Mouse (Mus musculus) MN1 (cell line): Measurements from ENCODE around the gene Nr0b1.

Experiments
- DNase-seq: peaks from one replicate; pipeline ENCODE4 v3.0.0-alpha.2; 2016; ENCODE audit warnings: low spot score

Nr0b1 gene

DNA sequence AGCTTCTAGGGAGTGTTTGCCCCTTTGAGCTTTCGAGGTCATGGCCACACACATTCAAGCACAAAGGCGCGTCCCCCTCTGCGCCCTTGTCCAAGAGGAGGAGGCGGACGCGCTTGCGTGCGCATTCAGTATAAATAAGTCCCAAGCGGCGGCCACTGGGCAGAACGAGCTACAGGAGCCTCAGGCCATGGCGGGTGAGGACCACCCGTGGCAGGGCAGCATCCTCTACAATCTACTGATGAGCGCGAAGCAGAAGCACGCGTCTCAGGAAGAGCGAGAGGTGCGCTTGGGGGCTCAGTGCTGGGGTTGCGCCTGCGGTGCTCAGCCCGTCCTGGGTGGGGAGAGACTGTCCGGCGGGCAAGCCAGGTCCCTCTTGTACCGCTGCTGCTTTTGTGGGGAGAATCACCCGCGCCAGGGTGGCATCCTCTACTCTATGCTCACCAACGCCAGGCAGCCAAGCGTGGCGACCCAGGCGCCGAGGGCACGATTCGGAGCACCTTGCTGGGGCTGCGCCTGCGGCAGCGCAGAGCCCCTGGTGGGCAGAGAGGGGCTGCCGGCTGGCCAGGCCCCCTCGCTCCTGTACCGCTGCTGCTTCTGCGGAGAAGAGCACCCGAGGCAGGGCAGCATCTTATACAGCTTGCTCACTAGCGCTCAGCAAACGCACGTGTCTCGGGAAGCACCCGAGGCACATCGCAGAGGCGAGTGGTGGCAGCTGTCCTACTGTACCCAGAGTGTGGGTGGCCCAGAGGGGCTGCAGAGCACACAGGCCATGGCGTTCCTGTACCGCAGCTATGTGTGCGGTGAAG is at the start of gene Nr0b1:
Gene Nr0b1, plus strand, starts transcription at position 151 of the 806 bp plus-strand sequence.
- no peak for DNase-seq

DNA sequence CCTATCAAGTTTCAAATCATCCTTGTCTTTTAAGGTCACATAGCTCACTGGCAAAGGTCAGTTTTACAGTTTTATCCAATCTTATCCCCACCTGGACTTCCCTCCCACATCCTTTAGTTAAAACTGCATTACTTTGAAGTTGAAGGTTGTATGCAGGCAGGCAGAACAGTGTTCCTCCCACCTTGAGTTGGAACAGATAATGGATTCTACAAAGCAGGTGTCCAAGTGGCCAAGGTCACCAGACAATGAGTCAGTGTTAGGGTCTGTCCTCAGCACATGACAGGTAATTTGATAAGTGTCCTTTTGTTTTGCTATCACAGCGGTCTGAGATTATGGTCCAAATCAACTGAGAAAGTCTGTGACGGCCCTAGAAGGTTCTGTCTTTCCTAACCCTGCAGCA is 4.3 kb upstream of the Nr0b1 start:
- no peak for DNase-seq

DNA sequence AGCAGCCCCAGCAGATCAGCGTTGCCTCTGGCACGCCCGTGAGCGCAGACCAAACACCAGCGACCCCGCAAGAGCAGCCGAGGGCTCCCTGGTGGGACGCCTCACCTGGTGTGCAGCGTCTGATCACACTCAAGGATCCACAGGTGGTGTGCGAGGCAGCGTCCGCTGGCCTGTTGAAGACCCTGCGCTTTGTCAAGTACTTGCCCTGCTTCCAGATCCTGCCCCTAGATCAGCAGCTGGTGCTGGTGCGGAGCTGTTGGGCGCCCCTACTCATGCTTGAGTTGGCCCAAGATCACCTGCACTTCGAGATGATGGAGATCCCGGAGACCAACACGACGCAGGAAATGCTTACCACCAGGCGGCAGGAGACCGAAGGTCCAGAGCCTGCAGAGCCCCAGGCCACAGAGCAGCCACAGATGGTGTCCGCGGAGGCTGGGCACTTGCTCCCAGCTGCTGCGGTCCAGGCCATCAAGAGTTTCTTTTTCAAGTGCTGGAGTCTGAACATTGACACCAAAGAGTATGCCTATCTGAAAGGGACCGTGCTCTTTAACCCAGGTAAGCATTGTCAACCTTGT is 943 bp downstream of the Nr0b1 start:
- no peak for DNase-seq

DNA sequence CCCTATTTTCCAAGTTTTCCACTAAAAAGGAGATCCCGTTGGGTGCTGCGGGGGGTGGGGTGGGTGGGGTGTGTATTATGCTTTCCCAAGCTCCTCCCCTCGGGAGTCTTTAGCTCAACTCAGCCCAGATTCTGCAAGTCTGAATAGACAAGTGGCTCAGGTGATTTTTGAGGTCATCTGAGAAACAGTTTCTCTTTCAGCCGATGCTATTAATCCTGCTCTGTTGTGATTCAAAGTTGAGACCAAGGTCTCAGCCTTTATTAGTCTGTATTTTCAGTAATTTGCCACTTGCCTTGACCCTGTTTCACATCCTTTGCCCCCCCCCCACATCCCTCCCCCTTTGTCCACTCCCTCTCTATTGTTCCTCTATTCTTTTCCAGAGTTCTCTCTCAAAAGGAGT is 1.8 kb downstream of the Nr0b1 start:
- no peak for DNase-seq

DNA sequence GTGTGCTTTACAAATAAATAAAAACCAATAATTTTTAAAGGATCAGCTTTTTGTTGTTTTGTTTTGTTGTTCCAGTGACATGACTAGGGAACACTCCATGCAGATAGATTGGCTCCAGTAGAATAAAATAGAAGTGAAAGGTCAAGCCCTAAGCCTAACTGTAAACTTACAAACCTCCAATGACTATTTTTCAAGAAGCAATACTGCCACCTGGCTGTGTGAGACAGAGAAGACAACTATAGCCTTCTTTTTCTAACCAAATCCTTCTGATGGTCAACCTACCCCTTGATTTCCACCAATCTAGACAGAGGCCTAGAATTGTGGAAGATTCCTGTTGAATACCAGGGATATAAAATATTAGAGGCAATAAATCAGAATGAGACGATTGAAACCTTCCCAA is 45.7 kb downstream of the Nr0b1 start:
- no peak for DNase-seq
